Mouse (Mus musculus): ENCODE data around the gene Sptlc2.

GRCm38 (mm10) chr12:87293934-87294333, 94.2 kb downstream of the Sptlc2 start:
- TF ChIP-seq CTCF (conservative IDR thresholded peaks at IDR 0.05; ENCODE audit: low read length) (no peak), POU5F1 (IDR thresholded peaks at IDR 0.05; ENCODE audit: borderline replicate concordance, low read length) (no peak), NANOG (IDR thresholded peaks at IDR 0.05; ENCODE audit: borderline replicate concordance, low read length) (no peak)

Data from E14TG2a.4 (cell line).